Mouse (Mus musculus) erythroblast, embryonic 14.5 days (primary cell): ENCODE measurements around the gene E2f2.

ENCODE experiments used
- GATA1 ChIP-seq: IDR thresholded peaks from 2 replicates; pipeline ENCODE4 v1.6.1; 2012; ENCODE audit warnings: low read length, inconsistent platforms, mixed read lengths
- TAL1 ChIP-seq: IDR thresholded peaks from 3 replicates; pipeline ENCODE4 v1.6.1; 2012; ENCODE audit warnings: low read length, inconsistent platforms, mixed read lengths

DNA sequence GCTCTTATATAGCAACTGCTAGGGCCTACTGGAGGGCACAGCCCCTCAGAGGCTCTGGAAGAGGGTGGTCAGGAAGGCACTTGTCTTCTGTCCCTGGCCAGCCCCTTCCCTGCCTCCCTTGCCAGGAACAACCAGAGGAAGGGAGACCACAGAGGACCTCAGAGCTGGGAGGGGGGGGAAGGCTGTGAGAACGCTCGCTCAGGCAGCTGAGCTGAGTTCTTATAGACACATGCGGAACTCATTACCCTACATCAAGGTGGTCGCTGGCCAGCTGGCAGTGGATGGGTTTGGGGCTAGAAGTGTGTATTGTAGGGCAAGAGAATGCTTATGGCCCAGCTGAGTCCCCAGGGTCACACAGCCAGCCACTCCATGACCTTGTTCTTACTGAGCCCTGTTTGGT, 21.6 kb upstream of the E2f2 start:
- TF ChIP-seq GATA1 (no peak), TAL1 (no peak)
